Mouse (Mus musculus): ENCODE data around the gene Agt.

The Agt gene

GRCm38 (mm10) chr8:124569593-124569992, at the start of gene Agt:
Agt (minus strand) TSS chr8:124569706.
- DNase-seq = no peak

DNA sequence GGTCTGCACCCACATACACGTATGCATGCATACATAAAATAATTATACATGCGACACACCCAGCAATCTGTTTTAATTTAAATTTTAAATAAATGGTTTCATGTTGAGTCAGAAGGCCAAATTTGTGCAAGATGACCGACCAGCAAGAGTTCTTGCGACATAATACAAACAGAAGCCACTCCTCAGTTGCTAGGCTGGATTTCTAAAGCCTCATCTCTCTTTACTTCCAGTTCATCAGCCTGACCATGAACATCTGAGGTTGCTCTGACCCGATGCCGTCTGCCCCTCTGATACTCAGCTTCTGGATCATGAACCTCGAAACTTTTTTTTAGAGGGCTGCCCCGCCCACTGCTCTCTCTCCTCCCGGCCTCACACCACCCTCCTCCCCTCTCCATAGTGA, 48.7 kb upstream of the Agt start:
- no peak for DNase-seq

DNA sequence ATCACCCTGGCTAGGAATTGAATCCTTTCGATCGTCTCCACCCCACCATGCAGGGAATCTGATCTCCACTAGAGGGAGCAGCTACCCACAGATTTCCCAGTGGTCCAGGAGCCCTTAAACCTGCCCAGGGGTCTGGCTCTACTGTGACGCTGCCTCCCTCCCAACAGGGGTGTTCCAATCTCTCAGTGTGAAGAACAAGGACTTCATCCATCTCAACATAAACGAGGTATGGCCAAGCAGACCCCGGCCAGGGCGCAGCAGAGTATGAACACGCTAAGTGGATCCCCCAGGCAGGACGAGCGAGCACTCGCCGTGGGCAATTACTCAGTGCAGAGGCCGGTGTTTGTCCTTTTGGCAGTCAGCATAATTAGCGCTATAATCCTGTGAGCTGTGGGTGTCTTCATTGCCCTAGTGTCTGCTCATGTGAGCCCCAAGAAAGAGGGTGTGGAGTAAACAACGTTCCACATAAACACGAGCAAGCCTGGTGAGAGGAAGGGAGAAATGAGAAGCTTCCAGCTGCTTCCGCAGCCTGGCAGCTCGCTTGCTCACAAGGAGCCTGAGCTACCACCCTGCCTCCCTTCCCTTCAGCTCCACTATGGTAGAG, 47.9 kb upstream of the Agt start:
- DNase-seq = peak; percentile 29 to 60

GRCm38 (mm10) chr8:124614325-124614724, 44.8 kb upstream of the Agt start:
- DNase-seq = no peak

- DNase-seq = no peak
These were observed 39.5 kb upstream of the Agt start for GRCm38 (mm10) chr8:124608972-124609353.

DNA sequence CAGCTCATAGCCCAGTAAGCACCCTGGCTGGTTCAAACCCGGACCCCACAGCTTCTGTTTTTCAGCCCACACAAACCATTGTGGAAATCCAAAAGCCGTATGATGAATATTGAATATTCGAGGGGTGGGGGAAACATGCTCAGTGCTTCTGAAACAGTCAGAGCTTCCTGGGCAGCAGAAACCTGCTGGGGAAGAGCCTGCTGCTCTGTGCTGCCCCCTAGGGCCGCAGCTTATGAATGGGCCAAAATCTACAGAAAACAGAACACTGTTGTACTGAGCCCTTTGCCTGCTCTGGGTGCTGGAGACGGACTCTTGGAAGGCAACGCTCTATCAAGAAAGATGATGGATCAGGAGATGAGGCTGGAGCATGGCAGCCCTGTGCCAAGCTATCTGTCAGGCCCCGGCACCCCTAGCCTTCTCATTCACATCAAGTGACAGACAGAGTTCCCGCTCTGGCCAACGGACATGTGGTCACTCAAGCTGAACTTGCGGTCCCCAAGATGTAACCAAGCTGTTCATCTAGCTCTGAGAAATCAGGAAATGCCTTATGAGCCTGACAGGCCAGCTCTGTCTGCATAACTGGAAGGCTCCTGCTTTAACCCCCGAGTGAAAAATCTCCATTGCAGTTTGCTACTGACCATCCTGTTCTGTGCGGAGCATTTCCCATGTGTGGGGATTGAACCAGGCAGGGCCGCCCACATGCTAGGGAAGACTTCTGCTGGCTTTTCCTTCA, 38.9 kb upstream of the Agt start:
- no peak for DNase-seq

DNA sequence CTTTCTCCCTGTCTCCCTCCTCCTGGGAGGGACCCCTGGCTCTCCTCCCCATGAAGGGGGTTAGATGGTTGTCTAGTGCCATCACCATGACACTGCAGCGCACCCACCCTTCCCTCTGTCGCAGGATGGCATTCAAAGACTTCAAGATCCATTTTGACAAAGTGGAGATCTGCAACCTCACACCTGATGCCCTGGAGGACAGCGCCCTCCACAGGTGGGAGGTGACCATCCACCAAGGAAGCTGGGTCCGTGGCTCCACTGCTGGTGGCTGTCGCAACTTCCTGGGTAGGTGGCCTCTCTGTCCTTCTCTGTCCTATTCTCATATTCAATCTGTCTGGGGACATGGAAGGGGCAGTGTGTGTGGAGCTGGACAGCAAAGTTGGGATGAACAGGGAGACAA, 34.6 kb upstream of the Agt start:
- DNase-seq = no peak

- no peak for DNase-seq
These were observed 19.9 kb upstream of the Agt start for GRCm38 (mm10) chr8:124589393-124589792.

DNA sequence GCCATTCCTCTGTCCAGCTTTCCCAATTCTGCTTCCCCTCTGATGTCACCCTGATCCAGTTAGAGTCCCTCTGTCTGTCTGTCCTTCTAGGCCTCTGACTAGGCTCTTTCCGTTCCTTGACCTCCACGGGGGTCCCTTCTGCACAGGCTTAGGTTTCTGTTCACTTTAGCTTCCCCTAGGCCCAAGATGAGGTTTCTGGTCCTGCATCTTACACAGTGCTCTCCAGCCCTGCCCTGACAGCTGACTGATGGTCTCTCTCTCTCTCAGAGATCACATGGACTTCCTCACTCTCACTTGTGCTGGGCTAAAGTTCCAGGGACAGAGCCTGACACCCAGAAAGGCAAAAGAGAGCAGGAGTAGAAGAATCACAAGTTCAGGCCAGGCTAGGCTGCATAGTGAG, 17.1 kb upstream of the Agt start:
- DNase-seq = no peak

DNA sequence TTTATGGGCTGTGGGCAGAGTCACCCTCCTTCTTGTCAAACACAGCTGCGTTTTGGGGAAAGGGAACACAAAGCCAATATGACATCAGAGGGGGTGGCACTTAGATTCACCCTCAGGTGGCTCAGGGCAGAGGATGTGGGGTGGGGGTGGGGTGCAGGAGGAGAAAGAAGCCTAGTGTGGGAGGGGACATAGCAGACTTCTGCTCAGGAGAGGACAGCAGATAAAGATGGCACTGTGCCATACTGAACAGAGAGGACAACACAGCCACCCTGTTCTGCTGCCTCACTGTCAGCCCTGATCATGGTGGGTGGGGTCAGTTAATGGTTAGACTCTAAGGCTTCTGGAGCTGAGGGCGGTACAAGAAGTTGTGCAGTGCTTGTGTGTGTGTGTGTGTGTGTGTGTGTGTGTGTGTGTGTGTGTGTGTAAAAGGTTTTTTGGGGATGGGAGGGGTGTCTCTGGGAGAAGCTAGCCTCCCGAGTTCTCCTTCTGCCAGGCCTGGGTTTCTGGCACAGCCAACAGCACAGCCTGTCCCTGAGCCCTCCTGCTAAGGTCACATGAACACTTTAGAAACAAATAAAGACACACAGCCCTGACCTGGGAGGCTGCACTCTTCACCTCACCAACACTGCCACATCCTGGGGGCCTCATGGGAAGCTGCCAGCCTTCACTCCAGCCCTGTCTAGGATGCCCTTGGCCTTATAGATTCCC, 16.4 kb upstream of the Agt start:
- no peak for DNase-seq

- DNase-seq = no peak
These were observed 7.2 kb upstream of the Agt start for GRCm38 (mm10) chr8:124576751-124577150.

DNA sequence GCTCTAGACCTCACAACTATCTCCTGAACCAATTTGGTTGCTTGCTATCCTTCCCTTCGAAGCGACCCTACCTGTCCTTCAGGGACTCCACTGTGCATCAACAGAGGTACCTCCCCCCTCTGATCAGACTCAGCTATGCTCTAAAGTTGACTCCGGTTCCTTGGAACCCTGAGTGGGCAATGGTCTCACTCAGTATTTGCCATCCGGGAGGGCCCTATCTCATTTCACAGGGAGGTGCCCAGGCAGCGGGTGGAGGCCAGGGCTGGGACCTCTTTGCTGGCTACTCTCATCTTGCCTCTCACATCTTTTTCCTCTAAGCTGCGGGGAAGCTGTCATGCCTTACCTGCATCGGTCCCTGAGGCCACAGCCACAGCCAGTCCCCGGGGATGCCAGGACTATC, 6.3 kb upstream of the Agt start, which contains the start of gene Capn9:
Capn9 (plus strand) TSS at position 301 of the 400 bp plus-strand sequence.
- no peak for DNase-seq

GRCm38 (mm10) chr8:124573552-124574340, 4.2 kb upstream of the Agt start:
- peak; percentile 51 to 82 for DNase-seq

GRCm38 (mm10) chr8:124572430-124572775, 2.9 kb upstream of the Agt start:
- DNase-seq = no peak

GRCm38 (mm10) chr8:124571732-124572429, 2.4 kb upstream of the Agt start:
- no peak for DNase-seq

GRCm38 (mm10) chr8:124569100-124569499, 406 bp downstream of the Agt start:
- no peak for DNase-seq

- no peak for DNase-seq
These were observed 1.9 kb downstream of the Agt start for GRCm38 (mm10) chr8:124567584-124567983.

DNA sequence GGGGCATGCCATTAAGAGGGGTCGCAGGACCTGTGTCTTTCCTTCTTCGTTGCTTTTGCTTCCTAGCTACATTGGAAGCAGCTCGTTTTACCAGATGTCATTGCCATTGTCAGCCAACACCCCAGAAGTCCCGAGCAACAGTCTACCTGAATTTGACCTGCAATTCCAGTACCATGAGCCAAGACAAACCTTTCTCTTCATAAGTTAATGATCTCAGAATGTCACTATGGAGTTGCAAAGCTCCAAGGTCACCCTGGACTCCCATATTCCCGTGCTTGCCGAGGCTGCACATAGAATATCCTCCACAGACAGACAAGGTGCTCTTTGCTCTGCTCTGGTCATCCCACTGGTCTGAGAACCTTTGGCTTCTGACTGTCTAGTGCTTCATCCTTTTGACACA, 2.4 kb downstream of the Agt start:
- DNase-seq = no peak

DNA sequence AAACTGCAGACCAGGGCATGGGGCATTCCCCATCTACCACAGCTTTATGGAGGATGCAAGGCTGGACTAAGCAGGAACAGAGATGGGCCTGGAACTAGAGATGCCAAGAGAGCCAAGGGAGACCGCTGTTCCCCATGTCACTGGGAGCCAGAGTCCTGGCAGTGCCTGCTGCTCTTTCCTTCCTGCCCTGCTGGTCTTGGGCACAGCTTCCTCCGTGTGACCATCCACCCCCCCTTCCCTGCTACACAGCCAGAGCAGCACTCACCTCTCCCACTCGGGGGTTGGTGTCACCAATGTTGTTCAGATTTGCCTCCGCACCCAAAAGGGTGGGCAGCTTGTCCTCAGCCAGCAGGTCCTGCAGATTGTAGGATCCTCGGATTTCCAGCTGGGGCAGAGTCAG, 12.0 kb downstream of the Agt start:
- DNase-seq = no peak

DNA sequence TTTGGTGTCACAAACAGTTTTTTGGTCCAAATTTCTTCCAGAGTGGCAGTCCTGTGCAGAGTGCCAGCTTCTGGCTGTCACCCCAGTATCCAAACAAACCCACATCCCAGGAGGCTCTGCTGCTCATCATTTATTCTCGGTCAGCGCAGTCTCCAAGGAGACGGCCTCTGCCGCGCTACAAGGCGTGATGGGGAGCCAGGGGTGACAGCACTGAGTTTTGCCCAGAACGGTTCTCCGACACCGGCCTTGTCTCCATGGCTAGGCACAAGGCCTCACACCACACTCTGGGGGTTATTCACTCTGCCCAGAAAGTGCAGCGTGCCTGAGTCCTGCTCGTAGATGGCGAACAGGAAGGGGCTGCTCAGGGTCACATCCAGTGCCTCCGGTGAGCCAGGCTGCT, 12.8 kb downstream of the Agt start:
- no peak for DNase-seq

GRCm38 (mm10) chr8:124556164-124556563, 13.3 kb downstream of the Agt start:
- DNase-seq = no peak

DNA sequence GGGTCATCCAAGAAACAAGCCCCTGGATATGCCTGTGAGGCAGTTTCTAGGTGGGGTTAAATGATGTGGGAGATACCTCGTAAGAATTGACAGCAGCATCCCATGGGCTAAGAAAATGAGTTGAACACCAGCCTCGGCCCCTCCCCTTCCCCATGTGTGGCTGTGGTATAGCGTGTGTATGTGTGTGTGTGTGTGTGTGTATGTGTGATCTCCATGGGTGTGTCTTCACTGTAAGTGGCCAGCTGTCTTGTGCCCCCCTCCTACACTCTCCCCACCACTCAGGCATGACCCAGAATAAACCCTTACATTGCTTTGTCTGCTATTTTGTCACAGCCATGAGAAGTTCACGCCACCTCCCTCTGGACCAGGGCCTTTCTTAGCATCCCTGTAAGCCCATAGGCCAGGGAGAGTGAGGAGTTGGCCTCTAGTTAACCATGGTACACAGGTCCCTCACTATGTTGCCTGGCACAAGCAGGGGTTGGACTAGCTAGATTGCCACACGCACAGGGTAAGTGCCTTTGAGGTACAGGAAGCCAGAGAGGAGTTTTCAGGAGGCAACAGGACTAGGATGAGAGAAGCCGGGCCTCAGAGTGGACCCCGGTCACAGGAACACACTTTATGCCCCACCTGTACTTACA, 14.3 kb downstream of the Agt start:
- no peak for DNase-seq

Measured in spleen, adult 18-20 months (tissue).